Mouse (Mus musculus) limb, embryonic 12.5 days (tissue): Measurements from ENCODE around the gene Sult2a3. TPM values are rescaled to one million over a fixed set of nuclear protein-coding genes. Genes with fewer than 3 reads are reported as not detected.
"Not testable (repeated sequence)": the region's sequence is repeated elsewhere in the genome, so short reads cannot be mapped to it uniquely, and the experiment has no call there.

ENCODE experiments used
- ATAC-seq: fragments of 200-750 bp; cut with Nextera tagmentation; 2 replicates; pipeline ENCODE4 v1.8.0; 2017; ENCODE audit warnings: low read depth, moderate TSS enrichment; ENCODE audit not compliant: insufficient number of reproducible peaks, insufficient read depth, low FRiP score, low TSS enrichment
- H3K27ac ChIP-seq: fragments of 300-500 bp; sonication (generic); 2 replicates; pipeline ENCODE4 v1.5.1; 2016; ENCODE audit warnings: mild to moderate bottlenecking, moderate library complexity
- H3K27me3 ChIP-seq: fragments of 300-500 bp; sonication (generic); 2 replicates; pipeline ENCODE4 v1.6.1; 2016; ENCODE audit warnings: mild to moderate bottlenecking, moderate library complexity
- H3K36me3 ChIP-seq: fragments of 300-500 bp; sonication (generic); 2 replicates; pipeline ENCODE4 v1.6.1; 2016; ENCODE audit warnings: mild to moderate bottlenecking, moderate library complexity
- H3K4me1 ChIP-seq: fragments of 300-500 bp; sonication (generic); replicated peaks from 2 replicates; pipeline ENCODE4 v1.6.1; 2016
- H3K4me2 ChIP-seq: fragments of 300-500 bp; sonication (generic); 2 replicates; pipeline ENCODE4 v1.6.1; 2016; ENCODE audit warnings: mild to moderate bottlenecking, moderate library complexity
- H3K4me3 ChIP-seq: fragments of 300-500 bp; sonication (generic); replicated peaks from 2 replicates; pipeline ENCODE4 v1.5.1; 2016; ENCODE audit warnings: mild to moderate bottlenecking
- H3K9ac ChIP-seq: fragments of 300-500 bp; sonication (generic); replicated peaks from 2 replicates; pipeline ENCODE4 v1.6.1; 2016; ENCODE audit warnings: mild to moderate bottlenecking, moderate library complexity
- H3K9me3 ChIP-seq: fragments of 300-500 bp; sonication (generic); 2 replicates; pipeline ENCODE4 v1.6.1; 2016; ENCODE audit warnings: mild to moderate bottlenecking, moderate library complexity
- WGBS: fragments of 180-500 bp; shearing (Covaris S2); methylation state at CpG from one replicate; pipeline ENCODE4 v1.1.7; 2016; 5-methylcytosine and 5-hydroxymethylcytosine counted together
- polyA plus RNA-seq: library from polyadenylated mRNA; unstranded; fragments of >200 nt; fragmentation: Nextera tagmentation; extraction: Ambion mirVana; gene quantifications from 2 replicates; pipeline ENCODE4 v1.2.1, GENCODE M21; 2016

Gene Sult2a3
- not detected in 2 replicates for polyA plus RNA-seq

DNA sequence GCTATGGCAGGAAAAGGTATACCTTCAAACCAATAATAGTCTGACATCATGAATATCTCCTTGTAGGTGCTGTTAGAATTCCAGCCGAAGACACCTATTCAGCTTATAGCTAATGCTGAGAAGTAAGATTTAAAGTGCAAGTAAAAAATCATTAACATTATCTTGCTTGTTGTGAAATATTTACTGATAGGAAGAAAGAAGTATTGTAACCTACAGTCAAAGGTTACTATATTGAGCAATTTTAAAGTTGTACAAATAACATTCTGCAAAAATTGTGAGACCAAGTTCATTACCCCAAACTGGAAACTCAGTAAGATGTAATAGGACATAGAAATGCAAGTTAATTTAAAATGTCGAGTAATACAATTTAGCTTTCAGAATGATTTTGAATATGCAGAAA is at the start of gene Sult2a3:
Sult2a3 (minus strand) TSS at position 101 of the 400 bp plus-strand sequence.
- Histone ChIP-seq H3K4me3 (no peak within 1 kb of the TSS), H3K4me2 (no peak within 1 kb of the TSS), H3K9ac (no peak within 1 kb of the TSS), H3K9me3 (peaks cover 12% of the 10 kb centered on the region), H3K27me3 (no peaks in the 10 kb centered on the region), H3K4me1 (no peaks in the 10 kb centered on the region), H3K36me3 (no peaks in the 10 kb centered on the region), H3K27ac (no peak within 1 kb of the TSS)
- 88% methylated on average over 2 of the region's 2 CpGs for WGBS
- no peak for ATAC-seq

DNA sequence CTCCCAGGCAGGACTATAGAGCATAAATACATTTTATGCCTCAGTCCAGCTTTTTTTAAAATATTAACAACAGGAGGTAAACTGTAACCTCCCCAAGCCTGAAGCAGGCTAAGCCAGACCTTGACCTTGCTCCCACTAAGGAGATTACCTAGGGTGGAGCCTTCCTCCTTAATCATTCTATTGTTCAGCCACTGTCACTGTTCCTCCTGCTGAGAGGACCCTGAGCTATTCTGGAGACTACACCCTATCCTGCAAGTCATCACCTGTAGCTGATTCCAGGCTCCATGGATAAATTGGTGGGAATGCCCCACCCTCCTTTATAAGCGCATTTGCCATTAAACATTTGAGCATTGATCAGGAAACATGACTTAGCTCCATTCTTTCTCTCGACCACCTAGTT is 2.4 kb downstream of the Sult2a3 start:
- WGBS = 85% methylated on average over 2 of the region's 2 CpGs

DNA sequence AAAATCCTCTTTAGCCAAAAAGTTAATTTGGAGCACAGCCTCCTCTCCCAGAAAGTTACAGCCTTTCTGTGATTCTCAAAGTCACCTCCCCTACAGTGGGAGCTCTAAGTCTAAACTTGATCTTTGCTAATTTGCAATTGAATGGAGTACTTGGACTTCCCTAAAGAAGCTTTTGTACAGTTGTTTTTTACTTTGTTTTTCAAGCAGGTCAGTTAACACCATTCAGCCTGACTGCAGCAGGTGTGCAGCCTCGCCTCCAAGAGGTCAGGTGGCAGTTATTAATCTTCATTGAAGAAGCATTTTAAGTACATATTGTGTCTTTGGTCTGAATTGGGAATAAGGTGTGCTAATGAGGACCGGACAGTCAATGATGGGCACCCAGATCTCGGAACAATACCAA is 3.0 kb downstream of the Sult2a3 start:
- H3K9ac ChIP-seq, H3K27me3 ChIP-seq, ATAC-seq, H3K9me3 ChIP-seq, H3K4me3 ChIP-seq, H3K4me2 ChIP-seq, H3K4me1 ChIP-seq, H3K36me3 ChIP-seq, H3K27ac ChIP-seq: not testable (repeated sequence)
- 70% methylated on average over 3 of the region's 3 CpGs for WGBS

More for the DNA sequence above, 2.4 kb downstream of the Sult2a3 start:
- Histone ChIP-seq H3K4me2 (no peak overlapping the region), H3K4me1 (no peaks in the 10 kb centered on the region), H3K9ac (no peak overlapping the region), H3K9me3 (peaks cover 7% of the 10 kb centered on the region), H3K36me3 (no peaks in the 10 kb centered on the region), H3K27me3 (no peaks in the 10 kb centered on the region), H3K4me3 (no peak overlapping the region), H3K27ac (no peak overlapping the region)
- ATAC-seq = no peak

DNA sequence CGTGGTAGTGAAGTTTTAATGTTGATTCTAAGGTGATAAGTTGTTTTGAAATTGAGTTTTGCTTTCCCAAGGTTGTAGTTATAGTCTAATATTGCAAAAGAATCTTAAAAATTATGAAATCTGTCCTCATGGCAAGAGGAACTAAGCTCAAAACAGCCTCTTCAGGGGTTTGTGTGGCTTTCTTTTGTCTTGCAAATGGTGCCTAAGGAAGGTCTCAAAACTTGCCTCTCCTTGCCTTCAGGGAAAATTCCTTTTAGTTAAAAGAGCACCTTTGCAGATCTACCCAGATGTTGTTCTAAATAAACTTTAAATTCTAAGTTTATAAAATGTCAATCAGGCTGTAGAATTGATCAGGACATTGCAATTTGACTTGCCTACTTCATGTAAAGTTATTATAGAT is 6.1 kb downstream of the Sult2a3 start:
- H3K4me2 ChIP-seq = no peak overlapping the region
- H3K27me3 ChIP-seq = no peaks in the 10 kb centered on the region
- WGBS = 34% methylated on average over 1 of the region's 1 CpGs
- peaks cover 13% of the 10 kb centered on the region for H3K9me3 ChIP-seq
- H3K36me3 ChIP-seq = no peaks in the 10 kb centered on the region
- no peak overlapping the region for H3K4me3 ChIP-seq
- H3K4me1 ChIP-seq = no peaks in the 10 kb centered on the region
- H3K9ac ChIP-seq = no peak overlapping the region
- ATAC-seq = no peak
- H3K27ac ChIP-seq = no peak overlapping the region

DNA sequence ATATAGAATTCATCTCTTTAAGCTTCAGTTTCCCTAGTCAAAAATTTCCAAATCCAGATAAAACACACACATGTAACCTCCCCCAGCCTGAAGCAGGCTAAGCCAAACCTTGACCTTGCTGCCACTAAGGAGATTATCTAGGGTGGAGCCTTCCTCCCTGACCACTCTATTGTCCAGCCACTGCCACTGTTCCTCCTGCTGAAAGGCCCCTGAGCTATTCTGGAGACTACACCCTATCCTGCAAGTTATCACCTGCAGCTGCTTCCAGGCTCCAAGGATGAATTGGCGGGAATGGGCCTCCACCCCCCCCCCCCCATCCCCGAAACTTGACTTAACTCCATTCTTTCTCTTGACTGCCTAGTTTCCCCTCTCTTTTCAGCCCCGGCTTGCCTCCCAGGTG is 8.4 kb downstream of the Sult2a3 start:
- not testable (repeated sequence) for H3K27me3 ChIP-seq, H3K36me3 ChIP-seq, H3K4me1 ChIP-seq, H3K4me2 ChIP-seq, H3K9ac ChIP-seq, H3K27ac ChIP-seq, H3K4me3 ChIP-seq, ATAC-seq
- WGBS = 68% methylated on average over 3 of the region's 3 CpGs
- peaks cover 23% of the 10 kb centered on the region; the same call in 1 of the 2 replicates for H3K9me3 ChIP-seq

DNA sequence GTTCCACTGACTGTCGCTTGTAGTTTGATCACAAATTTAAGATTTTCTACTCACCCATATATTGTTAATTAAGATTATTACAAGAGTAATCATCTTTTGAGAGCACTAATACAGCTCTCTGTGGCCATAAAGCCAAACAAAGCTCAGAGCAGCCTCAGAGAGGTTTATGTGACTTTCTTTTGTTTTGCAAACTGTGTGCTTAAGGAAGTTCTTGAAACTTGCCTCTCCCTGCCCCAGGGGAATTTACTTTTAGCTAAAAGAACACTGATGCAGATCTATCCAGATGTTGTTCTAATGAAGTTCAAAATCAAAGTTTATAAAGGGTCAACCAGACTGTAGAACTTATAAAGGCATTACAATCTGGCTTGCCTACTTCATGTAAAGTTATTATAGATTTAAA is 75.0 kb downstream of the Sult2a3 start:
- 68% methylated on average over 1 of the region's 1 CpGs for WGBS
- not testable (repeated sequence) for H3K4me2 ChIP-seq, H3K27me3 ChIP-seq, H3K9ac ChIP-seq, H3K4me3 ChIP-seq, H3K36me3 ChIP-seq, ATAC-seq, H3K4me1 ChIP-seq, H3K27ac ChIP-seq
- peaks cover 19% of the 10 kb centered on the region; the same call in 1 of the 2 replicates for H3K9me3 ChIP-seq

DNA sequence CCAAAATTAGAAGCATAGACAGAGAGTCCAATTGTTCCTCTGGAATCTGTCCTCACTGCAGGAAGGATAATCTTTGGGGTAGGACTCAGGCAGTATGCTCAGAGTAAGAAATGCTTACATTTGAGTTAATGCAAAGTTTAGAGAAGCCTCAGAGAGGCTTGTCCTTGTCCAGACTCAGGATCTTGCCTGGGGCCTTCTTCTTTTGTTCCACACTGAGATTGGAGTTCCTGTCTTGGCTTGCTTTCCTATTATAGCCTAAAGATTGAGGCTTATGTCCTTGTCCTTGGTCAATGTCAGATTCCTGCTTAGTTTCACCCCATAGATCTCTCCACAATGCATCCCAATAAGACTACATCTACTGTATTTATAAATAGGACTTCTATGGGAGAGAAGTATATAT is 92.0 kb downstream of the Sult2a3 start:
- not testable (repeated sequence) for ATAC-seq, H3K27ac ChIP-seq, H3K4me1 ChIP-seq, H3K9ac ChIP-seq, H3K4me3 ChIP-seq, H3K4me2 ChIP-seq, H3K36me3 ChIP-seq, H3K27me3 ChIP-seq
- peaks cover 12% of the 10 kb centered on the region; the same call in 1 of the 2 replicates for H3K9me3 ChIP-seq

Other genes starting within 250 kb of the Sult2a3 start
- not detected in 2 replicates for gene Sult2a4, start 133.4 kb downstream of the Sult2a3 start, polyA plus RNA-seq
- not detected in 2 replicates for gene Sult2a6, start 131.8 kb upstream of the Sult2a3 start, polyA plus RNA-seq
- gene Obox8, start 210.5 kb upstream of the Sult2a3 start, polyA plus RNA-seq = not detected in 2 replicates